Mouse (Mus musculus) kidney, embryonic 16.5 days (tissue): ENCODE results near the gene Hdac1. TPM values are rescaled to one million over a fixed set of nuclear protein-coding genes. Genes with fewer than 3 reads are reported as not detected.

Source experiments
- ATAC-seq: fragments of 200-750 bp; cut with Nextera tagmentation; 2 replicates; pipeline ENCODE4 v1.8.0; 2017; ENCODE audit warnings: moderate TSS enrichment; ENCODE audit not compliant: low FRiP score, low TSS enrichment
- H3K27ac ChIP-seq: fragments of 300-500 bp; sonication (generic); 2 replicates; pipeline ENCODE4 v1.5.1; 2014; ENCODE audit warnings: low read length
- H3K27me3 ChIP-seq: fragments of 300-500 bp; sonication (generic); 2 replicates; pipeline ENCODE4 v1.6.1; 2014; ENCODE audit warnings: low read length, control low read depth, mixed read lengths; ENCODE audit not compliant: insufficient read depth
- H3K36me3 ChIP-seq: fragments of 300-500 bp; sonication (generic); 2 replicates; pipeline ENCODE4 v1.6.1; 2014; ENCODE audit warnings: low read length, control low read depth, mixed read lengths; ENCODE audit not compliant: insufficient read depth
- H3K4me1 ChIP-seq: fragments of 300-500 bp; sonication (generic); 2 replicates; pipeline ENCODE4 v1.6.1; 2014; ENCODE audit warnings: low read length, control low read depth, mixed read lengths; ENCODE audit not compliant: insufficient read depth
- H3K4me2 ChIP-seq: fragments of 300-500 bp; sonication (generic); replicated peaks from 2 replicates; pipeline ENCODE4 v1.6.1; 2014; ENCODE audit warnings: low read depth, low read length
- H3K4me3 ChIP-seq: fragments of 300-500 bp; sonication (generic); 2 replicates; pipeline ENCODE4 v1.5.1; 2014; ENCODE audit warnings: mild to moderate bottlenecking, low read length
- H3K9ac ChIP-seq: fragments of 300-500 bp; sonication (generic); replicated peaks from 2 replicates; pipeline ENCODE4 v1.6.1; 2014; ENCODE audit warnings: low read length
- H3K9me3 ChIP-seq: fragments of 300-500 bp; sonication (generic); 2 replicates; pipeline ENCODE4 v1.6.1; 2016; ENCODE audit warnings: low read length, control low read depth
- WGBS: fragments of 180-500 bp; shearing (Covaris S2); extraction: QIAGEN DNeasy Blood & Tissue Kit; methylation state at CpG from one replicate; pipeline ENCODE4 v1.1.7; 2014; 5-methylcytosine and 5-hydroxymethylcytosine counted together
- polyA plus RNA-seq: library from polyadenylated mRNA; unstranded; fragments of >200 nt; fragmentation: Nextera tagmentation; extraction: Ambion mirVana; gene quantifications from 2 replicates; pipeline ENCODE4 v1.2.1, GENCODE M21; 2015

Gene Hdac1
- polyA plus RNA-seq: 285 and 304 TPM in 2 replicates

GRCm38 (mm10) chr4:129542592-129543141 is at the start of gene Hdac1:
TSS of gene Hdac1 (minus strand) at chr4:129542713.
- Histone ChIP-seq H3K27me3 (no peaks in the 10 kb centered on the region), H3K4me1 (peaks cover 15% of the 10 kb centered on the region), H3K9ac (peak within 1 kb of the TSS; percentile 94), H3K9me3 (no peaks in the 10 kb centered on the region), H3K27ac (peak within 1 kb of the TSS; percentile 82), H3K4me3 (peak within 1 kb of the TSS; percentile 90), H3K36me3 (peaks cover 6% of the 10 kb centered on the region; the same call in 1 of the 2 replicates), H3K4me2 (peak within 1 kb of the TSS; percentile 68)
- under 1% methylated on average over 43 of the region's 46 CpGs for WGBS
- ATAC-seq: peak; percentile 99

GRCm38 (mm10) chr4:129588865-129589264 is 46.4 kb upstream of the Hdac1 start:
- 71% methylated on average over 4 of the region's 4 CpGs for WGBS
- Histone ChIP-seq H3K4me3 (no peak overlapping the region), H3K9me3 (no peaks in the 10 kb centered on the region), H3K9ac (no peak overlapping the region), H3K27ac (no peak overlapping the region), H3K27me3 (no peaks in the 10 kb centered on the region), H3K4me2 (no peak overlapping the region), H3K4me1 (peaks cover 13% of the 10 kb centered on the region), H3K36me3 (peaks cover 34% of the 10 kb centered on the region)
- no peak for ATAC-seq

GRCm38 (mm10) chr4:129586943-129587342 is 44.4 kb upstream of the Hdac1 start:
- no peak overlapping the region for H3K4me2 ChIP-seq
- 0 out of 2 replicates have a peak, but pooled peaks have one; percentile 37 for ATAC-seq
- no peaks in the 10 kb centered on the region for H3K9me3 ChIP-seq
- no peak overlapping the region for H3K4me3 ChIP-seq
- H3K36me3 ChIP-seq: peaks cover 17% of the 10 kb centered on the region
- WGBS: 24% methylated on average over 1 of the region's 1 CpGs
- H3K9ac ChIP-seq: no peak overlapping the region
- H3K27ac ChIP-seq: peak overlapping the region; percentile 58
- H3K4me1 ChIP-seq: peaks cover 13% of the 10 kb centered on the region
- no peaks in the 10 kb centered on the region for H3K27me3 ChIP-seq

GRCm38 (mm10) chr4:129585773-129586172 is 43.3 kb upstream of the Hdac1 start:
- Histone ChIP-seq H3K9ac (peak overlapping the region; percentile 72), H3K27ac (peak overlapping the region; percentile 84; the same call in 1 of the 2 replicates), H3K27me3 (no peaks in the 10 kb centered on the region), H3K36me3 (peaks cover 7% of the 10 kb centered on the region), H3K4me3 (peak overlapping the region; percentile 59), H3K4me1 (peaks cover 13% of the 10 kb centered on the region), H3K9me3 (no peaks in the 10 kb centered on the region), H3K4me2 (peak overlapping the region; percentile 81)
- no peak for ATAC-seq
- WGBS: 63% methylated on average over 9 of the region's 9 CpGs

GRCm38 (mm10) chr4:129584884-129585608 is 42.5 kb upstream of the Hdac1 start:
- H3K27ac ChIP-seq: peak overlapping the region; percentile 84
- 2% methylated on average over 36 of the region's 36 CpGs for WGBS
- ATAC-seq: peak; percentile 83

GRCm38 (mm10) chr4:129584370-129584769 is 41.9 kb upstream of the Hdac1 start:
- Histone ChIP-seq H3K9ac (peak overlapping the region; percentile 72), H3K9me3 (no peaks in the 10 kb centered on the region), H3K36me3 (no peaks in the 10 kb centered on the region), H3K4me1 (peaks cover 16% of the 10 kb centered on the region), H3K27ac (peak overlapping the region; percentile 84), H3K4me2 (peak overlapping the region; percentile 81), H3K4me3 (peak overlapping the region; percentile 59), H3K27me3 (no peaks in the 10 kb centered on the region)
- ATAC-seq: no peak
- WGBS: 71% methylated on average over 1 of the region's 1 CpGs

More at GRCm38 (mm10) chr4:129584884-129585608, 42.5 kb upstream of the Hdac1 start:
- Histone ChIP-seq H3K9ac (peak overlapping the region; percentile 72), H3K9me3 (no peaks in the 10 kb centered on the region), H3K36me3 (no peaks in the 10 kb centered on the region), H3K27me3 (no peaks in the 10 kb centered on the region), H3K4me1 (peaks cover 16% of the 10 kb centered on the region), H3K4me3 (peak overlapping the region; percentile 59), H3K4me2 (peak overlapping the region; percentile 81)

GRCm38 (mm10) chr4:129582251-129582650 is 39.7 kb upstream of the Hdac1 start:
- H3K4me1 ChIP-seq: peaks cover 18% of the 10 kb centered on the region
- no peaks in the 10 kb centered on the region for H3K9me3 ChIP-seq

GRCm38 (mm10) chr4:129580347-129580746 is 37.8 kb upstream of the Hdac1 start:
- Histone ChIP-seq H3K9ac (no peak overlapping the region), H3K4me3 (no peak overlapping the region), H3K27ac (0 out of 2 replicates have a peak overlapping the region, but pooled peaks have one; percentile 48), H3K36me3 (no peaks in the 10 kb centered on the region), H3K9me3 (no peaks in the 10 kb centered on the region), H3K4me2 (no peak overlapping the region), H3K27me3 (no peaks in the 10 kb centered on the region), H3K4me1 (peaks cover 23% of the 10 kb centered on the region)
- WGBS: 64% methylated on average over 7 of the region's 7 CpGs
- no peak for ATAC-seq

More at GRCm38 (mm10) chr4:129582251-129582650, 39.7 kb upstream of the Hdac1 start:
- H3K36me3 ChIP-seq: no peaks in the 10 kb centered on the region
- no peak overlapping the region for H3K4me2 ChIP-seq
- H3K27ac ChIP-seq: no peak overlapping the region
- 77% methylated on average over 1 of the region's 1 CpGs for WGBS
- H3K9ac ChIP-seq: no peak overlapping the region
- H3K4me3 ChIP-seq: no peak overlapping the region
- no peak for ATAC-seq
- no peaks in the 10 kb centered on the region for H3K27me3 ChIP-seq

- H3K27ac ChIP-seq: peak within 1 kb of the TSS; percentile 52
- ATAC-seq: no peak
- H3K36me3 ChIP-seq: no peaks in the 10 kb centered on the region
- peak within 1 kb of the TSS; percentile 34 for H3K4me3 ChIP-seq
- 72% methylated on average over 5 of the region's 5 CpGs for WGBS
- H3K4me1 ChIP-seq: peaks cover 17% of the 10 kb centered on the region
- H3K9ac ChIP-seq: peak within 1 kb of the TSS; percentile 56
- no peaks in the 10 kb centered on the region for H3K27me3 ChIP-seq
- peak within 1 kb of the TSS; percentile 41 for H3K4me2 ChIP-seq
- no peaks in the 10 kb centered on the region for H3K9me3 ChIP-seq
These were observed 36.0 kb upstream of the Hdac1 start, which contains the start of gene Fam167b for GRCm38 (mm10) chr4:129578466-129578865. TSS of gene Fam167b (minus strand) at chr4:129578549.
